Comparison of ENCODE assay signal across 29 mouse cellular contexts in genomic region chr14:36914473-36915005, GRCm38 (mm10). TPM values are rescaled to one million over a fixed set of nuclear protein-coding genes. Genes with fewer than 3 reads are reported as not detected.
DNase-seq lines count a peak whose midpoint lies in the region; ATAC-seq and TF ChIP-seq lines count a peak whose summit lies in the region.
"Had no signal": no experiment of that assay in that cellular context is flagged by ENCODE, and none has a peak within 500 bp of the region (broad histone marks: within the 10 kb centered on the region; RNA-seq: fewer than 3 reads in every experiment).

No protein-coding gene starts in this region.

- no peak overlapping the region for H3K9ac ChIP-seq in neural tube, embryonic 15.5 days (replicated peaks)
- H3K9ac ChIP-seq: embryonic facial prominence, embryonic 13.5 days; embryonic facial prominence, embryonic 15.5 days; forebrain, embryonic 12.5 days had no signal

- TF ChIP-seq CTCF in C2C12 (IDR thresholded peaks at IDR 0.05; ENCODE audit: control insufficient read depth, insufficient read depth, insufficient read length), result no peak

- H3K4me3 ChIP-seq in C2C12 (ENCODE audit: insufficient read depth, poor library complexity, severe bottlenecking) (no peak overlapping the region), myocyte (no peak overlapping the region)
- no peak overlapping the region for H3K4me3 ChIP-seq in neural tube, embryonic 15.5 days (replicated peaks)
- H3K4me3 ChIP-seq: embryonic facial prominence, embryonic 13.5 days; embryonic facial prominence, embryonic 15.5 days; erythroblast, embryonic 14.5 days; forebrain, embryonic 10.5 days; forebrain, embryonic 12.5 days had no signal

- TF ChIP-seq POLR2A in myocyte (IDR thresholded peaks at IDR 0.05; ENCODE audit: insufficient read length, low read depth), result no peak

- H3K36me3 ChIP-seq in C2C12 (ENCODE audit: control insufficient read depth, insufficient read depth), result peaks cover 3% of the 10 kb centered on the region
- H3K36me3 ChIP-seq in myocyte (ENCODE audit: control insufficient read depth, insufficient read depth), result peaks cover 10% of the 10 kb centered on the region
- 0 out of 2 replicates have a peak, but pooled peaks cover 4% of the 10 kb centered on the region for H3K36me3 ChIP-seq in neural tube, embryonic 15.5 days
- H3K36me3 ChIP-seq: embryonic facial prominence, embryonic 13.5 days; embryonic facial prominence, embryonic 15.5 days; forebrain, embryonic 10.5 days had no signal

- H3K27me3 ChIP-seq in C2C12 (ENCODE audit: control insufficient read depth, insufficient read depth, insufficient read length), result no peaks in the 10 kb centered on the region
- no peaks in the 10 kb centered on the region for H3K27me3 ChIP-seq in myocyte (ENCODE audit: control insufficient read depth, insufficient read depth, insufficient read length)
- H3K27me3 ChIP-seq in neural tube, embryonic 15.5 days (replicated peaks), result no peaks in the 10 kb centered on the region
- H3K27me3 ChIP-seq: CH12.LX; embryonic facial prominence, embryonic 13.5 days; embryonic facial prominence, embryonic 15.5 days; forebrain, embryonic 12.5 days; Patski had no signal

- no peak for ATAC-seq in neural tube, embryonic 15.5 days (ENCODE audit: low FRiP score)
- ATAC-seq: activated CD4-positive, CD25-positive, alpha-beta regulatory T cell, adult 4 months; CD4-positive, CD25-positive, alpha-beta regulatory T cell, adult 4 months; forebrain, embryonic 14.5 days; forebrain, embryonic 16.5 days; Patski had no signal

- H3K79me3 ChIP-seq in C2C12 (ENCODE audit: low read depth), result peaks cover 1% of the 10 kb centered on the region

- DNase-seq in ES-CJ7 (ENCODE audit: low read depth, low spot score), result peak; percentile 71
- peak; percentile 89 for DNase-seq in R1 (ENCODE audit: low read depth, low spot score)
- DNase-seq in adrenal gland, adult 18-20 months (ENCODE audit: low spot score in 2 of 2), result no peak
- no peak for DNase-seq in layer of hippocampus, postnatal 25 days (ENCODE audit: extremely low spot score in 1 of 2, low spot score in 1 of 2)
- DNase-seq: adrenal gland, adult 2 months; adrenal gland, postnatal 10 days; adrenal gland, postnatal 25 days; cerebellum, adult 11 months; cerebellum, adult 18-20 months; cerebellum, adult 8-10 months; cerebellum, adult 9-11 months; cerebellum, postnatal 14 days; cerebellum, postnatal 36 days; embryo, embryonic 11 days had no signal

- no peak overlapping the region for H3K4me2 ChIP-seq in myocyte (ENCODE audit: low read depth)
- no peak overlapping the region for H3K4me2 ChIP-seq in neural tube, embryonic 15.5 days
- H3K4me2 ChIP-seq: embryonic facial prominence, embryonic 13.5 days; embryonic facial prominence, embryonic 15.5 days; forebrain, embryonic 12.5 days had no signal

- H3K27ac ChIP-seq in neural tube, embryonic 15.5 days (replicated peaks), result no peak overlapping the region
- H3K27ac ChIP-seq: embryonic facial prominence, embryonic 13.5 days; embryonic facial prominence, embryonic 15.5 days; forebrain, embryonic 10.5 days; forebrain, embryonic 12.5 days had no signal

- H3K9me3 ChIP-seq in neural tube, embryonic 15.5 days (replicated peaks), result no peaks in the 10 kb centered on the region
- H3K9me3 ChIP-seq: embryonic facial prominence, embryonic 13.5 days; embryonic facial prominence, embryonic 15.5 days; forebrain, embryonic 10.5 days; forebrain, embryonic 12.5 days; G1E had no signal

- H3ac ChIP-seq in C2C12 (ENCODE audit: control insufficient read depth, insufficient read length, low read depth) (no peak overlapping the region), myocyte (ENCODE audit: control insufficient read depth, insufficient read length) (no peak overlapping the region)

- no peaks in the 10 kb centered on the region for H3K4me1 ChIP-seq in neural tube, embryonic 15.5 days

- H3K79me2 ChIP-seq in C2C12 (ENCODE audit: control insufficient read depth, insufficient read depth) (peaks cover 7% of the 10 kb centered on the region), myocyte (ENCODE audit: control insufficient read depth, insufficient read depth) (peaks cover 43% of the 10 kb centered on the region)

- WGBS in neural tube, embryonic 15.5 days, result 66% methylated on average over 3 of the region's 3 CpGs

TF ChIP-seq in C2C12, 6 proteins besides CTCF, POLR2A, EP300 and RAD21:
- TF ChIP-seq CEBPB (IDR thresholded peaks at IDR 0.05; ENCODE audit: low read depth), result peak; percentile 37
- no peak for TF ChIP-seq MYOG (IDR thresholded peaks at IDR 0.05; ENCODE audit: control insufficient read depth, extremely low read depth, insufficient read length)

TF ChIP-seq in myocyte, 11 proteins besides CTCF, POLR2A, EP300 and RAD21:
- TF ChIP-seq TCF3 (IDR thresholded peaks at IDR 0.05; ENCODE audit: insufficient read length, low read depth), result no peak
- TF ChIP-seq REST (IDR thresholded peaks at IDR 0.05; ENCODE audit: insufficient read depth, insufficient read length), result no peak
- no peak for TF ChIP-seq MYOG (IDR thresholded peaks at IDR 0.05; ENCODE audit: control insufficient read depth in 1 of 3, insufficient read depth in 1 of 3, insufficient read length in 2 of 3, low read depth in 2 of 3)
- TF ChIP-seq POLR2AphosphoS2 (IDR thresholded peaks at IDR 0.05; ENCODE audit: insufficient read length, low read depth), result no peak
- no peak for TF ChIP-seq SRF (IDR thresholded peaks at IDR 0.05; ENCODE audit: control insufficient read depth, insufficient read length, low read depth)
- TF ChIP-seq MAX (IDR thresholded peaks at IDR 0.05; ENCODE audit: low read depth), result no peak
- TF ChIP-seq E2F4 (IDR thresholded peaks at IDR 0.05; ENCODE audit: insufficient read depth), result no peak
- peak; percentile 52; the same call in 1 of the 2 replicates for TF ChIP-seq CEBPB (IDR thresholded peaks at IDR 0.05; ENCODE audit: insufficient read depth, poor library complexity, severe bottlenecking)

RNA-seq across cellular contexts. Expression of gene Ccser2, which starts 54.0 kb away (rescaled TPM):
- polyA plus RNA-seq in C2C12 (2012; fragmentation: generic; extraction: Trizol), result 7.4 TPM
- polyA plus RNA-seq in myocyte (2012; fragmentation: generic; extraction: Trizol), result 9.5 TPM
- 89.7 and 97.4 TPM in 2 replicates for polyA plus RNA-seq in neural tube, embryonic 15.5 days (2015; fragmentation: Nextera tagmentation; extraction: Ambion mirVana)
- total RNA-seq in adrenal gland, adult 18-20 months (2021), result 10 to 100 TPM; 28.4 to 45.5 TPM
- total RNA-seq in layer of hippocampus, postnatal 25 days (2021), result 10 to 100 TPM; 78.8 to 84.9 TPM

Comparison
In these comparisons a context has a peak if more than half of its experiments do, and no peak if none do; other contexts are left out.
1. DNase-seq: peak in ES-CJ7 (single experiment) and R1 (single experiment); none in adrenal gland, adult 18-20 months (0 of 2) and layer of hippocampus, postnatal 25 days (0 of 2).